Mouse (Mus musculus) spleen, adult 2 months (tissue): ENCODE data around the gene B130006D01Rik.

Experiments used
- CTCF ChIP-seq: fragments of 200-500 bp; IDR thresholded peaks from 2 replicates; pipeline ENCODE4 v1.5.1; 2011; ENCODE audit warnings: mild to moderate bottlenecking, inconsistent platforms; ENCODE audit not compliant: insufficient read depth, insufficient read length, insufficient replicate concordance; ENCODE audit errors: extremely low read depth
- POLR2A ChIP-seq: fragments of 200-500 bp; IDR thresholded peaks from 2 replicates; pipeline ENCODE4 v1.6.1; 2011; ENCODE audit warnings: low read depth, low read length, inconsistent platforms

- TF ChIP-seq CTCF (no peak), POLR2A (no peak)
Observed at GRCm38 (mm10) chr11:95749619-95750018, 26.2 kb downstream of the B130006D01Rik start.
